Mouse (Mus musculus): ENCODE results near the gene Apoa5. TPM values are rescaled to one million over a fixed set of nuclear protein-coding genes. Genes with fewer than 3 reads are reported as not detected.

Apoa5 gene
- polyA plus RNA-seq, 2 experiments = 0.47 to 1.2 TPM

DNA sequence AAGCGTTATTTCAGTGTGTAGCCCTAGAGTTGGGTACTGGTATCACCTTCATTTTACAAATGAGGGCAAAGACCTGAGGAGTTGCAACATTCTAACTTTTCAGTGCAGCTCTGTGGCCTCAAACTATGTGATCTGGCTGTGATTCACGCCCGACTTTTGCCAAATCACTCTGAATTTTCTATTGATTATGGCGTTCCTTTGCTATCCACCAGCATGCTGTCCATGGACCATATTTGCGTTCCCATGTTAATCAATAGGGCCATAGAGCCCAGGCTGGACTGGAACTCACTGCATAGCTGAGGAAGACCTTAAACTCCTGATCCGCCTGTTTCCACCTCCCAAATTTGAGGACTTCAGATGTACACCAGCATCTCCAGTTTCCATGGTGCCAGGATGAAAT is 9.3 kb upstream of the Apoa5 start:
- DNase-seq (ENCODE audit: low read depth in 3 of 3, low spot score in 3 of 3) (no peak), ATAC-seq (ENCODE audit: insufficient read depth) (no peak)
- Histone ChIP-seq H3K9ac (replicated peaks) (no peak overlapping the region), H3K4me1 (replicated peaks; ENCODE audit: control insufficient read depth in 2 of 2, insufficient read depth in 2 of 2, low read length in 1 of 2) (peaks cover 0 to 2% of the 10 kb centered on the region in 2 experiments; a peak in 1 of 4 replicates), H3K4me2 (ENCODE audit: low read depth) (no peak overlapping the region), H3K27me3 (ENCODE audit: control insufficient read depth, insufficient read depth, low read length) (no peaks in the 10 kb centered on the region), H3K36me3 (replicated peaks; ENCODE audit: control insufficient read depth, insufficient read depth, low read depth) (no peaks in the 10 kb centered on the region), H3K4me3 (ENCODE audit: insufficient read depth in 1 of 2, low read depth in 2 of 2, low read length in 2 of 2) (no peak overlapping the region), H3K27ac (no peak overlapping the region), H3K9me3 (ENCODE audit: control insufficient read depth, low read length) (no peaks in the 10 kb centered on the region)
- TF ChIP-seq CTCF (IDR thresholded peaks at IDR 0.05; ENCODE audit: low read depth) = no peak
- no peak for TF ChIP-seq EP300 (IDR thresholded peaks at IDR 0.05; ENCODE audit: low read depth)
- 61% methylated on average over 6 of the region's 6 CpGs for WGBS (ENCODE audit: insufficient replicate concordance)

DNA sequence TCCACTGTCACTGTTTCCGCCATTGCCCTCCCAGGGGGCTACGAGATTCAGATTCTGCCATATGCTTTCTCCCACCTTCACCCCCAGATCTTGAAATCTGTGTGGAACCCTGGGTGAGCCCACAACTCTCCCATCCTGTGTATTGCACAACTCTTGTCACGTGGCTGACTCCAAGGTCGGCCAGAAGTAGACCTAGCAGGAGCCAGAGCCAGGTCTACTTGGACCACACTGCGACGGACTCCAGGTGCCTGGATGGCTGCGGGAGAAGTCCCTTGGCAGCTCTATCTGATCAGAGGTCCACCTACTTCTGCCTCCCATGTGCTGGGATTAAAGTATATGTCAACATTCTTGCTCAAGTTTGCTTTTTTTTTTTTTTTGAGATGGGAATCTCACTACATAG is 7.3 kb upstream of the Apoa5 start:
- no peak for DNase-seq (ENCODE audit: low read depth in 3 of 3, low spot score in 3 of 3)
- WGBS (ENCODE audit: insufficient replicate concordance) = 66% methylated on average over 7 of the region's 7 CpGs
- no peaks in the 10 kb centered on the region for H3K9me3 ChIP-seq (ENCODE audit: control insufficient read depth, low read length)
- no peak overlapping the region for H3K4me3 ChIP-seq (ENCODE audit: insufficient read depth in 1 of 2, low read depth in 2 of 2, low read length in 2 of 2)
- H3K4me2 ChIP-seq (ENCODE audit: low read depth) = no peak overlapping the region
- no peak overlapping the region for H3K9ac ChIP-seq (replicated peaks)
- no peaks in the 10 kb centered on the region for H3K27me3 ChIP-seq (ENCODE audit: control insufficient read depth, insufficient read depth, low read length)
- no peak for ATAC-seq (ENCODE audit: insufficient read depth)
- peaks cover 0 to 2% of the 10 kb centered on the region in 2 experiments; a peak in 1 of 4 replicates for H3K4me1 ChIP-seq (replicated peaks; ENCODE audit: control insufficient read depth in 2 of 2, insufficient read depth in 2 of 2, low read length in 1 of 2)
- H3K27ac ChIP-seq = no peak overlapping the region
- no peaks in the 10 kb centered on the region for H3K36me3 ChIP-seq (replicated peaks; ENCODE audit: control insufficient read depth, insufficient read depth, low read depth)
- no peak for TF ChIP-seq CTCF (IDR thresholded peaks at IDR 0.05; ENCODE audit: low read depth)
- TF ChIP-seq EP300 (IDR thresholded peaks at IDR 0.05; ENCODE audit: low read depth) = no peak

DNA sequence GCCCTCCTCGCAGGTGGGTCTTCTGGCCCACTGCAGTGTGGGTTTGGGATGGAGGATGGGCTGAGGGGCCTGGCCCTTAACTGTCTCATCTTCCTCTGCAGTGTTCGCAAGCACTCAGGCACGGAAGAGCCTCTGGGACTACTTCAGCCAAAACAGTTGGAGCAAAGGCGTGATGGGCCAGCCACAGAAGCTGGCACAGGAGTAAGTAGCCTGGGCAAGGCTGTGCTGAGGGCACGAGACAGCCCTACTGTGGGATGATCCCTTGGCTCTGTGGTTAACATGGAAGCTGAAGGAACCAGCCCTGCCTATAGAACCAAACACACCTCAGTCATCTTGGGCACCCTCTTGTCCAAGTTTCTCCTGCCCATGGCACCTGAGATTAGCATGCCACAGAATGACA is 692 bp downstream of the Apoa5 start:
- H3K36me3 ChIP-seq (replicated peaks; ENCODE audit: control insufficient read depth, insufficient read depth, low read depth) = no peaks in the 10 kb centered on the region
- TF ChIP-seq CTCF (IDR thresholded peaks at IDR 0.05; ENCODE audit: low read depth) (no peak), EP300 (IDR thresholded peaks at IDR 0.05; ENCODE audit: low read depth) (no peak)
- DNase-seq (ENCODE audit: low read depth in 3 of 3, low spot score in 3 of 3) = no peak
- no peaks in the 10 kb centered on the region for H3K27me3 ChIP-seq (ENCODE audit: control insufficient read depth, insufficient read depth, low read length)
- H3K4me3 ChIP-seq (ENCODE audit: insufficient read depth in 1 of 2, low read depth in 2 of 2, low read length in 2 of 2) = no peak overlapping the region
- H3K4me1 ChIP-seq (replicated peaks; ENCODE audit: control insufficient read depth in 2 of 2, insufficient read depth in 2 of 2, low read length in 1 of 2) = peaks cover 7 to 9% of the 10 kb centered on the region in 2 experiments; a peak in 3 of 4 replicates
- WGBS (ENCODE audit: insufficient replicate concordance) = 67% methylated on average over 5 of the region's 5 CpGs
- no peak for ATAC-seq (ENCODE audit: insufficient read depth)
- H3K9me3 ChIP-seq (ENCODE audit: control insufficient read depth, low read length) = no peaks in the 10 kb centered on the region
- no peak overlapping the region for H3K4me2 ChIP-seq (ENCODE audit: low read depth)
- H3K9ac ChIP-seq (replicated peaks) = no peak overlapping the region
- no peak overlapping the region for H3K27ac ChIP-seq

DNA sequence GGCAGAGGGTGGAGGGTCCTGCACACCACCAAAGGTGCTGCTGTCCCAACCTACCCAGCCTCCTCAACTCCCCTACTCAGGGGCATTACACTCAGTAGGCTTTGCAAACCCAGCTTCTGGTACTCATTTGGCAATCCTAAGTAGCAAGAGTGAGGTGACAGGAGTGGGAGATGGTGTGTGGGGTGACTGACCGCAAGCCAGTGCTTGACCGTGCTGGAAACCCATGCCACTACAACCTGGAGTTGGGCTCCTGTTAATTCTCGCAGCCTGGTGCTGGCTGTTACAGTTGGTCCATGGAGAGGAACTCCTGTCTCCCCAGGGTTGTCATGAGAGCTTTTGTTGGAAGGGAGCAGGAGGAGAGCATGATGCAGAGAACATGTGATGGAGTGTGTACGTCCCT is 2.3 kb downstream of the Apoa5 start:
- H3K4me2 ChIP-seq (ENCODE audit: low read depth) = no peak overlapping the region
- no peak overlapping the region for H3K27ac ChIP-seq
- peaks cover 8% of the 10 kb centered on the region for H3K36me3 ChIP-seq (replicated peaks; ENCODE audit: control insufficient read depth, insufficient read depth, low read depth)
- 81% methylated on average over 4 of the region's 4 CpGs for WGBS (ENCODE audit: insufficient replicate concordance)
- DNase-seq (ENCODE audit: low read depth in 3 of 3, low spot score in 3 of 3) = no peak
- TF ChIP-seq EP300 (IDR thresholded peaks at IDR 0.05; ENCODE audit: low read depth) (no peak), CTCF (IDR thresholded peaks at IDR 0.05; ENCODE audit: low read depth) (no peak)
- H3K4me1 ChIP-seq (replicated peaks; ENCODE audit: control insufficient read depth in 2 of 2, insufficient read depth in 2 of 2, low read length in 1 of 2) = peaks cover 7 to 9% of the 10 kb centered on the region in 2 experiments; a peak in 3 of 4 replicates
- H3K9me3 ChIP-seq (ENCODE audit: control insufficient read depth, low read length) = no peaks in the 10 kb centered on the region
- H3K4me3 ChIP-seq (ENCODE audit: insufficient read depth in 1 of 2, low read depth in 2 of 2, low read length in 2 of 2) = no peak overlapping the region
- H3K27me3 ChIP-seq (ENCODE audit: control insufficient read depth, insufficient read depth, low read length) = no peaks in the 10 kb centered on the region
- ATAC-seq (ENCODE audit: insufficient read depth) = no peak
- H3K9ac ChIP-seq (replicated peaks) = no peak overlapping the region

DNA sequence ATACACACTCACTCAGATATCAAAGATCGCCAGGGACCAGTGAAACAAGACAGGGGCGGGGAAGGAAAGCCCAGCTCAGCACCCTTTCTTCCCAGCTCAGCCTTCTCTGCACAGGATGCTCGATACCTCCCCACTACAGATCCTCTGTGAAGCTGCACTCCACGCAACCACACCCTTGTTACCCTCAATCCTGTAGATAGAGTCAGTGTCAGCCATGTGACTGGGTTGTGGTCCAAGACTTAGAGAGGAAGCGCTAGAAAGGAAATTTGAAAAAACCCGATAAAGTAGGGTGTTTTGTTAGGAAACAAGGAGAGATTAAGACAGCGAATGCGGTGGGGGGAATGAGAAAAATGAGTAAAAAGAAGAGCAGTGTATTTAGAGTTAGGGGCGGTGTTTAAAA is 3.6 kb downstream of the Apoa5 start:
- Histone ChIP-seq H3K4me3 (ENCODE audit: insufficient read depth in 1 of 2, low read depth in 2 of 2, low read length in 2 of 2) (peak overlapping the region; percentile 88 to 92; a peak in 3 of 4 replicates), H3K9ac (replicated peaks) (no peak overlapping the region; the same call in 1 of the 2 replicates), H3K4me1 (replicated peaks; ENCODE audit: control insufficient read depth in 2 of 2, insufficient read depth in 2 of 2, low read length in 1 of 2) (peaks cover 7 to 9% of the 10 kb centered on the region in 2 experiments; a peak in 3 of 4 replicates), H3K36me3 (replicated peaks; ENCODE audit: control insufficient read depth, insufficient read depth, low read depth) (peaks cover 20% of the 10 kb centered on the region), H3K9me3 (ENCODE audit: control insufficient read depth, low read length) (no peaks in the 10 kb centered on the region), H3K27ac (no peak overlapping the region), H3K4me2 (ENCODE audit: low read depth) (peak overlapping the region; percentile 73), H3K27me3 (ENCODE audit: control insufficient read depth, insufficient read depth, low read length) (no peaks in the 10 kb centered on the region)
- DNase-seq (ENCODE audit: low read depth in 3 of 3, low spot score in 3 of 3) = no peak
- TF ChIP-seq CTCF (IDR thresholded peaks at IDR 0.05; ENCODE audit: low read depth) (no peak), EP300 (IDR thresholded peaks at IDR 0.05; ENCODE audit: low read depth) (no peak)
- 22% methylated on average over 9 of the region's 9 CpGs for WGBS (ENCODE audit: insufficient replicate concordance)
- ATAC-seq (ENCODE audit: insufficient read depth) = no peak

Data from liver, embryonic 14.5 days (tissue).